Mouse (Mus musculus): ENCODE measurements around the gene Slfn8.
"Not testable (repeated sequence)": the region's sequence is repeated elsewhere in the genome, so short reads cannot be mapped to it uniquely, and the experiment has no call there.

The Slfn8 gene

GRCm38 (mm10) chr11:82991469-82992166 is 29.0 kb downstream of the Slfn8 start, which contains the start of gene Slfn9:
Gene Slfn9 (minus strand): TSS chr11:82991830.
- no peak for DNase-seq

DNA sequence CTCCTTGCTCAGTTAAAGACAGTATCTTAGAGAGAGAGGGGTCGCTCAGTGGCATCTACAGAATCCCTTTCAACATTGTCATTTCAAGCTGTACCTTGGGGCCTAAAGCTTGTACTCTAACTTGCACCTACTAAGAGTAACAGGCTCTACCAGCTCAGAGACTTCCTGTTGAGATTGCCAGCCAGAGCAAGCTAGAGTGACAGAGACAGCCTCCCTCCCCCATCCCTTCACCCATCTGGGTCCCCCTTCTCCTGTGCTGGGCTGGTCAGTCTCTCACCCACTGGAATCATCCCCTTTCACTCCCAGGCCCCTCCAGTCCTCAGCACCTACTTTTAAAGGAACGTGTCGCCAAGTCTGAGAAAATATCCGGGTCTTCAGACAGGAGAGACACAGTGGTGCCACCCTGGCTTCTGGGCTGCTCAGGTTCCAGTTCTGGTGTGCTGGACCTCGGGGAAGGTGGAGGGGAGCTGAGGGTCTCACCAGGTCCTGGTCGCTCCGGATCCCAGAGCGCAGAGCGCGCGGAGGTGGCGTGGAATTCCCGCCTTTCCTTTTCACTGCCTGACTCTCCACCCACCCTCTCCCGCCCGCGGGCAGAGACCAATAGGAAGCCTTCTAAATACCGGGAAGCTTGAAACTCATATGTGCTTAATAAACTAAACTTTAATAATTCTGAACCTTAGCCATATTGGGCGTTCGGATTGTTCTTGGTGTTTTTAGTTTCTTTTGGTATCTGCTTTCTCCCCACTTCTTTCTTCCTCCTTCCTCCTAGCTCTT is 29.8 kb downstream of the Slfn8 start:
- not testable (repeated sequence) for DNase-seq

GRCm38 (mm10) chr11:82989357-82989756 is 31.3 kb downstream of the Slfn8 start:
- DNase-seq = no peak

DNA sequence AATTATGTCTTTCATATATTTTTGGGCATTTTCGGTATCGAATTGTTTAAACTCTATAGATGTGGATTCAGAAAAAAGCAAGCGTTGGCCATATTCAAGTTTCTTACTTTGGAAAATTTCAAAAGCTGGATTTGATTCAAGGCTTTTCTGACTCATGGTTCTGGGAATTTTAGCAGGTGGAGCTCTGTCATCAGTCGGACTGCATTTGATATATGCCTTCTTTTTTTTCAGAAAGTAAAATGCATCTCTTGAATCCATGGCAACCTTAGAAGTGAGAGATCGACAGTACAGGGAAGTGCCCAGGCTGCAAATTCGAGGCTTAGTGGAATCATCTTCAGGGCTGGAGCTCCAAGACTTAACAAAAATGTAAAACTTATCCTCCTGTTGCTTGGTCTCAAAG is 33.0 kb downstream of the Slfn8 start:
- DNase-seq = no peak

DNA sequence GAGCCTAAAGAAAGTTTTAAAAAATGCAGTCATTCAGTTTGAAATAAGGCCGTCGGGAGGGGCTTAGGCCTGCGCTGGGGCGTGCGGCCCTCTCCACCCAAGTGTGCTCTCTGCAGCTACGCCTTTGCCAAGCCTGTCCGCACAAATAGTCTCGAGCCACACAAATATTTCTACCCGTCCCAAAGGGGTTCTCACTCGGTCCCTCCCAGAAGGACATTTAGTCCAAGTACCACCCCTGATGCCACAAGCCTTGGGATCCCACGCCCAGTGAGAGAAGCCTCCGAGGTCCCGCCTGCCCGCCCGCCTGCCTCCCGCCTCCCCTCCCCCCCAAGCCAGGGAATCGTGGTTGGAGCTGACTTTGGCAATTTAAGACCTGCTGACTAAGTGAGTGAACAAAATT is 37.4 kb downstream of the Slfn8 start:
- no peak for DNase-seq

- DNase-seq = not testable (repeated sequence)
These were observed 38.2 kb downstream of the Slfn8 start for GRCm38 (mm10) chr11:82982409-82982808.

DNA sequence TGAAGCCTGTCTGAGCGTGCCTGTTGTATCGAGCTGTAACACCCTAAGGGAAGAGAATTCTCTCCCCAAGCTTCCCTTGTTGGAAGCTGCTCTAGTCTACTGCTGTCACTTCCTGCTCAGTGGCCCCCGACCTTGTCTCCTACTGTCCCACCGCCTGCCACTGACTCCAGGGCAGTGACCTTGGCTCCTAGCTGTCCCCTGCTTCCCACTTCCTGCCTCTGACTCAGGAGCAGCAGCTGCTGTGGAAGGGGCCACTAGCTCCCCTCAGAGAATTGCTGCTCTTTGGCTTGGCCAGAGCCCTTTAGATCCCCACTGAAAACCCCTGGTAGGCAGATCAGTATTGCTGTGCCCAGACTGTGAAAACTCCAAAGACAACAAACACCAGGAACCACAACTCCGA is 46.7 kb downstream of the Slfn8 start:
- no peak for DNase-seq

DNA sequence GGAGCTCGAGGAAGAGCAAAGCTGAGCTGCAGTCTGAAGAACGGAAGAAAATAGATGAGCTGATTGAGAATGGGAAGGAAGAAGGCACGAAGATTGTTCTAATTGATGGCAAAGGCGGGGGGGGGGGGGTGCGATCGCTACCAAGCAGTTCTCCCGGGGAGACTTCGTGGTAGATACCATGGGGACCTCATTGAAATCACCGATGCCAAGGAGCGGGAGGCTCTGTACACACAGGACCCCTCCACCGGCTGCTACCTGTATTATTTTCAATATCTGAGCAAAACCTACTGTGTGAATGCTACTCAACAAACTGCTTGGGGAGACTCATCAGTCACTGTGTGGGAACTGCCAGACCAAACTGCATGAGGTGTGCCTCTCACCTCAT is 49.0 kb downstream of the Slfn8 start:
- no peak for DNase-seq

- DNase-seq = no peak
These were observed 49.7 kb downstream of the Slfn8 start for GRCm38 (mm10) chr11:82970712-82971589.

DNA sequence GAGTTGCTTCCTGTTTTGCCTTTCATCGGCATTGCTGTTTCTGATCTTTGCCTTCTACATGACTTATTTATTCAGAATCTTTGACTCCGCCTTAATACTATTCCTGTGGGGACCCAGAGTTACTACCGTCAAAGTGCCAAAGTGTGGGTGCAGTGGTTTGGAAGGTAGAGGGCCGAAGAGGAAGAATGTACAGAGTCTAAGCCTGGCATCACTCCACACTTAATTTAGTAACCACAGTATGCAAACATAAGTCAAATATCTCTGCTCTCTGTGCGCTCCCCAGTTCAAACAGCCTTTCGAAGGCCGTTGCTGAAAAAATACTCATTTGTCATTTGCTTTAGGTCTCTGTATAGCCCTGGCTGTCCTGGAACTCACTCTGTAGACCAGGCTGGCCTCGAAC is 58.4 kb downstream of the Slfn8 start:
- DNase-seq = no peak

DNA sequence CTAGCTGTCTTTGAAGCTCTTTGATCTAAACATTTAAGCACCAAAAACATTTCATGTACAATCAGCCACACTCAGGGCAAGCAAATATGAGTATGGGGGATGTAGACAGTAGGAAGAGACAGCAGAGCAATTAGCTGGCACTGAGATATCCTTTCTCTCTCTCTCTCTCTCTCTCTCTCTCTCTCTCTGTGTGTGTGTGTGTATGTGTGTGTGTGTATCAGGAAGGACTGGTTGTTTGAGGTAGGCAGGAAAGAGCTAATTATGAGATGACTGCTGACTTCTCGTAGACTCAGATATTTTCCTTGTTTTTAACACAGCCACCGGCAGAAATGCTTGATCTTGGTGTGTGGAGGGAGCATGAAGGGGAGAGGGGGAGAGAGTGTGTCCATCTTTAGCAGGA is 58.9 kb downstream of the Slfn8 start:
- DNase-seq = no peak

GRCm38 (mm10) chr11:82959613-82960012 is 61.0 kb downstream of the Slfn8 start:
- peak; percentile 8 for DNase-seq

DNA sequence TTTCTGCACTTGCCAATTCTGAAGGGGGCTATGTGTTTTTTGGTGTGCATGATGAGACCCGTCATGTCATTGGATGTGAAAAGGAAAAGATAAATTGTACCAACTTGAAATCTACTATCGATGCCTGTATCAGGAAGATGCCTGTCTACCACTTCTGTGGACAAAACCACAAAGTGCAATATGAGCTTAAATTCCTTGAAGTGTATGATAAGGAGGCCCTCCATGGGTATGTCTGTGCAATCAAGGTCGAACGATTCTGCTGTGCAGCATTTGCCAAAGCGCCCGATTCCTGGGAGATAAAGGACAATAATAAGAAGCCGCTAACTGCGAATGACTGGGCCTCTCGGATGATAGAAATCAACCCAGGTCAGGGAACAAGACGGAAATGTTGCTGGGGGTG is 63.7 kb downstream of the Slfn8 start:
- no peak for DNase-seq

DNA sequence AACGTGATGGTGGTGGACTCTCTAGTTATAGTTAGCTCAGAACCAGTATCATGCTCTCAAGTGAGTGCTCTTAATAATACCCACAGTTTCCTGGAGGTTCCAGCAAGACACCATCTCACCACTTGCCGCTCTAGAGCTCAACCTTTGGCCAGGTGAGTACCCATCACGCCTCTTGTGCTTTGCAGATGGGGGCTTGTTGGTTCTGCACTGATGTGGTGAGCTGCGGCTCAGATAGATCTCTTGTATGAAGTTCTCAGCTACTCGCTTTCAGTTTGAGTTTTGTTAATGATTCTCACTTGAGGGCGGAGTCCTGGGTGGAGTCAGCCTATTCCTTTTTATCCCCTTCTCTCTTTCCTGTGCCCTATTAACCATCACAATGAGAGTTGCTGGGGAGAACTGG is 66.0 kb downstream of the Slfn8 start:
- DNase-seq = no peak

GRCm38 (mm10) chr11:82952612-82953542 is 67.7 kb downstream of the Slfn8 start:
- DNase-seq = peak; percentile 23
